Mouse (Mus musculus) erythroblast, embryonic 14.5 days (primary cell): ENCODE measurements around the gene Ankzf1.

ENCODE experiments used
- GATA1 ChIP-seq: IDR thresholded peaks from 2 replicates; pipeline ENCODE4 v1.6.1; 2012; ENCODE audit warnings: low read length, inconsistent platforms, mixed read lengths
- TAL1 ChIP-seq: IDR thresholded peaks from 3 replicates; pipeline ENCODE4 v1.6.1; 2012; ENCODE audit warnings: low read length, inconsistent platforms, mixed read lengths

DNA sequence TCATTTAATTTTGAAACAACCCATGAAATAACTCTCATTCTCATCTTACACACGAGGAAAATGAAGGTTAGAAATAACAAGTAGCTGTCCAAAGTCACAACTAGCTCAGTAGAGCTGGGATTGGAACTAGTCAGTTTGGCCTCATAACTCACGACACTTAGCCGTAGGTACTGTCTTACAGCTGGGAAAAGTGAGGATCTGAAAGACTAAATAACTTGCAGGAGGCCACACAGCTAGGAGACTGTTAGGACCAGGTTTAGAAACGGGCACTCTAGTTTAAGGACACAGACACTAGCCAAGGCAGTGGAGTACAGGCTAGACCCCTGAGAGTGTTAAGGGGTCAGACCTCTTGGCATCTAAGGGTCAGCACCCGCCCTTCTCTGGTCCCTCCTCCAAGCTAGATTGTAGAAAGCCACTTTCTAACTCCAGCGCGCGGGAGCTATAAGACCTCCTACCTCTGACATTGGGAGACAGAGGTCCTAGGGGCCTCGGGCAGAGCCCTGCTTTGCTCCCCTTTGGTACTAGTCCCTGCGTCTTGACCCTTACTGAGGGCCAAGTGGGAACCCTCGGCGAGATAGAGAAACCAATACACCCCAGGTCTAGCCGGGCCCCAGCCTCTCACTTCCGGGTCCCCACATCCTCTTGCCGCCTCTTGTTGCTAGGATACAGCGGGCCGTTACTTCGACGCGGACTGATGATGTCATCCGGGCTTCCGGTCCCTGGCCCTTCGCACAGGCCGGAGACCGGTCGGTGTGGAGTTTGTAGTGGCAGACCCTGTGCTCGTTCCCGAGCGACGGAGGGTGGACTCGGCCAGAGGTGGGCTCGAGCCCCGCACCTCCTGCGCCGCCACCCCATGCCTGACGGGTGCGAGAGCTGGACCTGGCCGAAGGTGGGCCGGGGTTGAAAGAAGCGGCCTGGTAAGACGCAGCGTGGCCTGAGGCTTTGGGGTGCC, 18.5 kb downstream of the Ankzf1 start, which contains the start of the genes Glb1l and Stk16:
- no peak for TF ChIP-seq GATA1
- TF ChIP-seq TAL1, result no peak
